Mouse (Mus musculus) lung, postnatal 14 days (tissue): ENCODE measurements around the gene Nr1d1.

Experiments used
- DNase-seq: peaks from one replicate; pipeline ENCODE4 v3.0.0; 2021

The Nr1d1 gene

GRCm38 (mm10) chr11:98735111-98735510 lies 40.0 kb downstream of the Nr1d1 start:
- DNase-seq = no peak

GRCm38 (mm10) chr11:98734020-98734419 lies 41.1 kb downstream of the Nr1d1 start:
- no peak for DNase-seq

GRCm38 (mm10) chr11:98731134-98731533 lies 44.0 kb downstream of the Nr1d1 start:
- no peak for DNase-seq

- DNase-seq = no peak
Observed at GRCm38 (mm10) chr11:98730727-98731126, 44.4 kb downstream of the Nr1d1 start.

- peak; percentile 84 for DNase-seq
Observed at GRCm38 (mm10) chr11:98729119-98729588, 46.0 kb downstream of the Nr1d1 start, which contains the start of gene Med24. TSS of gene Med24 (minus strand) at chr11:98729435.

- no peak for DNase-seq
Observed at GRCm38 (mm10) chr11:98725926-98726506, 49.1 kb downstream of the Nr1d1 start.

- DNase-seq = no peak
Observed at GRCm38 (mm10) chr11:98723098-98723497, 52.0 kb downstream of the Nr1d1 start.

- peak; percentile 80 for DNase-seq
Observed at GRCm38 (mm10) chr11:98721458-98722226, 53.5 kb downstream of the Nr1d1 start.

GRCm38 (mm10) chr11:98720756-98721155 lies 54.4 kb downstream of the Nr1d1 start:
- DNase-seq = no peak
